Mouse (Mus musculus) hindbrain, embryonic 14.5 days (tissue): Measurements from ENCODE around the gene Aplnr. TPM values are rescaled to one million over a fixed set of nuclear protein-coding genes. Genes with fewer than 3 reads are reported as not detected.

Experiments used
- ATAC-seq: fragments of 200-750 bp; cut with Nextera tagmentation; 2 replicates; pipeline ENCODE4 v1.8.0; 2017; ENCODE audit warnings: moderate number of reproducible peaks, mild to moderate bottlenecking, moderate TSS enrichment, moderate library complexity; ENCODE audit not compliant: low FRiP score
- DNase-seq: peaks from one replicate; pipeline ENCODE4 v3.0.0-alpha.2; 2015; ENCODE audit warnings: low spot score
- H3K27ac ChIP-seq: fragments of 300-500 bp; sonication (generic); 2 replicates; pipeline ENCODE4 v1.5.1; 2014; ENCODE audit warnings: mild to moderate bottlenecking, moderate library complexity
- H3K27me3 ChIP-seq: fragments of 300-500 bp; sonication (generic); 2 replicates; pipeline ENCODE4 v1.6.1; 2014; ENCODE audit warnings: mild to moderate bottlenecking, low read length, mixed read lengths; ENCODE audit not compliant: control insufficient read depth, insufficient read depth
- H3K36me3 ChIP-seq: fragments of 300-500 bp; sonication (generic); replicated peaks from 2 replicates; pipeline ENCODE4 v1.6.1; 2014; ENCODE audit not compliant: control insufficient read depth, insufficient read depth
- H3K4me1 ChIP-seq: fragments of 300-500 bp; sonication (generic); replicated peaks from 2 replicates; pipeline ENCODE4 v1.6.1; 2014; ENCODE audit warnings: antibody characterized with exemption, low read length, mixed read lengths; ENCODE audit not compliant: control insufficient read depth, insufficient read depth
- H3K4me2 ChIP-seq: fragments of 300-500 bp; sonication (generic); replicated peaks from 2 replicates; pipeline ENCODE4 v1.6.1; 2014; ENCODE audit warnings: mild to moderate bottlenecking, moderate library complexity
- H3K4me3 ChIP-seq: fragments of 300-500 bp; sonication (generic); replicated peaks from 2 replicates; pipeline ENCODE4 v1.5.1; 2014; ENCODE audit warnings: mild to moderate bottlenecking, low read length
- H3K9ac ChIP-seq: fragments of 300-500 bp; sonication (generic); 2 replicates; pipeline ENCODE4 v1.6.1; 2014
- H3K9me3 ChIP-seq: fragments of 300-500 bp; sonication (generic); 2 replicates; pipeline ENCODE4 v1.6.1; 2016; ENCODE audit warnings: low read length; ENCODE audit not compliant: control insufficient read depth
- WGBS: fragments of 180-500 bp; shearing (Covaris S2); extraction: QIAGEN DNeasy Blood & Tissue Kit; methylation state at CpG from one replicate; pipeline ENCODE4 v1.1.7; 2014; 5-methylcytosine and 5-hydroxymethylcytosine counted together
- polyA plus RNA-seq: library from polyadenylated mRNA; unstranded; fragments of >200 nt; fragmentation: Nextera tagmentation; extraction: Ambion mirVana; gene quantifications from 2 replicates; pipeline ENCODE4 v1.2.1, GENCODE M21; 2014

Gene Aplnr
- polyA plus RNA-seq, 1 experiment from 2014 or later = 35.2 TPM

DNA sequence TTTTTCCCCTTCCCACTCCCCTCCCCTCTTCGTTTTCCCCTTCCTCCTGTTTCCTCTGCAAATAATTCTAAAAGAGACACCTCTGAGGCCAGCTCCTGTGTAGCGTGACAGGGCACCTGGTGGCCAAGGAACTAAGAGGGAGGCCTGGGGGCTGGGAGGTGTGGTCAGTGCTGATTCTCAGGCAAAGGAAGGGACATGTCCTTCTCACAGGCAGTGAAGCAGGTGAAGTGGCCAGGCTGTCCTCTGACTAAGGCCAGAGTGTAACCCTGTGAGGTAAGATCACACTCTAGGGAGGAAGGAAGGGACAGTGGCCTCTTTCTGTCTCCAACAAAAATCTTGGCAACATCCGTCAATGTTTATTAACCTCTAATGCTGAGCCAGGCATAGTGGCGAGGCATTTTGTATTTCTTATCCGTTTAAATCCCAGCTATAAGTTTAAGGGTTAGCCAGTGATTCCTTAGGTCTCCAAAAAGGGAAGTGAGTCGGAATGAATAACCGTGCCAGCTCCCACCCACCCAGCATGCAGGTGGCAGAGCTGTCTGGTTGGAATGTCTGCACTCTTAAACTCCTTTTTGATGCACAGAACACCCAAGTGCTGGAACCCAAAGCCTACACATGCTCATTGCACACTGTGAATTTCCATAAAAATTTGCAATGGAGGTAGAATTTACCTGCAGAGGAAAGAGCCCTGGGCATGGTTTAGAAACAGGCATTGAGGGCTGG, 29.8 kb upstream of the Aplnr start:
- DNase-seq (no peak), ATAC-seq (no peak)
- Histone ChIP-seq H3K9me3 (no peaks in the 10 kb centered on the region), H3K27ac (no peak overlapping the region), H3K4me2 (no peak overlapping the region), H3K36me3 (no peaks in the 10 kb centered on the region), H3K27me3 (no peaks in the 10 kb centered on the region), H3K9ac (no peak overlapping the region), H3K4me3 (no peak overlapping the region), H3K4me1 (no peaks in the 10 kb centered on the region)
- 81% methylated on average over 7 of the region's 7 CpGs for WGBS

DNA sequence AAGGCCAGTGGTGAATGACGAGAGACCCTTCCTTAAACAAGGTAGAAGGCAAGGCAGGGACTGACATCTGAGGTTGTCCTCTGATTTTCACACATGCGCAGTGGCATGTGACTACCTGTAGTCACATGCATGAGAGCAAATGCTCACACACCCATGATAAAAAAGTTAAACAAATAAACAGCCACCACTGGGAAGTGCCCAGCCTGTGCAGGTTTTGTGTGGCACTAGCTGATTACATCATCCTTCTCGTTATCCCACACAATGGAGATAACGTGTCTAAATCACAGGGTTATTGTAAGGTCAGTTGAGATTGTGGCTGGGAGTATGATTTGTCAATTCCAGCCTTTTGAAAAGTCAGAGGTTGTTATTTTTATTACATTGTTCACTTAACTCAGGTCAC, 29.1 kb upstream of the Aplnr start:
- no peaks in the 10 kb centered on the region for H3K36me3 ChIP-seq
- no peaks in the 10 kb centered on the region for H3K9me3 ChIP-seq
- H3K27ac ChIP-seq = no peak overlapping the region
- H3K4me2 ChIP-seq = no peak overlapping the region
- H3K4me1 ChIP-seq = no peaks in the 10 kb centered on the region
- no peak overlapping the region for H3K9ac ChIP-seq
- no peak overlapping the region for H3K4me3 ChIP-seq
- no peaks in the 10 kb centered on the region for H3K27me3 ChIP-seq
- no peak for ATAC-seq
- no peak for DNase-seq
- WGBS = 82% methylated on average over 4 of the region's 4 CpGs

DNA sequence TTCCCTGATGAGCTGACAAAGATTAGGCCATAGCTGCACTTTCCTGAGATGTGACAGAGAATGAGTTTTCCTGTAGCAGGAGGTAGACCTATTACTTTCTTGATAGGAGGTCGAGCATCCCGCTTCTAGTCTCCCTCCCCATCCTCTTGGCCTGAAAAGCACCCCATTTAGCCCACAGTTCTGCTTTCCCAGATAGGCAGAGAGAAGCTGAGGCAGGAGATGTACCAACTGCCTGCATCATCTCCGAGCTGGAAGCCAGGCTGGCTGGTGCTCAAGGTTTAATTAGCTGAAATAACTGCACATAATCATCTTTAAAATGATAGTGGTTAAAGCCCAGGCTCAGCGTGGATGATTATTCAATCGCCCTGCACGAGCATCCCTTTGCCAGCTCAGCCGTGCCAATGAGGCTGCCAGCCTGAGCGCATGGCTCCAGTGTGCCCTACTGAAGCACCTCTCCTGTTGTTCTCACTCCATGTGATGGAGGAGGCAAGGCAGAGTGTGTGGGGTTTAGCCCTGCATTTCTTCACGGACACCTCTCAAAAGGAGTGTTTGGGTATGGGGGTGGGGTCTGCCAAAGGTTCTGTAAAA, 25.6 kb upstream of the Aplnr start:
- Histone ChIP-seq H3K4me2 (no peak overlapping the region), H3K4me3 (no peak overlapping the region), H3K36me3 (no peaks in the 10 kb centered on the region), H3K9me3 (no peaks in the 10 kb centered on the region), H3K27me3 (no peaks in the 10 kb centered on the region), H3K4me1 (no peaks in the 10 kb centered on the region), H3K9ac (no peak overlapping the region), H3K27ac (no peak overlapping the region)
- 69% methylated on average over 9 of the region's 9 CpGs for WGBS
- DNase-seq (no peak), ATAC-seq (peak; percentile 73; the same call in 1 of the 2 replicates)

DNA sequence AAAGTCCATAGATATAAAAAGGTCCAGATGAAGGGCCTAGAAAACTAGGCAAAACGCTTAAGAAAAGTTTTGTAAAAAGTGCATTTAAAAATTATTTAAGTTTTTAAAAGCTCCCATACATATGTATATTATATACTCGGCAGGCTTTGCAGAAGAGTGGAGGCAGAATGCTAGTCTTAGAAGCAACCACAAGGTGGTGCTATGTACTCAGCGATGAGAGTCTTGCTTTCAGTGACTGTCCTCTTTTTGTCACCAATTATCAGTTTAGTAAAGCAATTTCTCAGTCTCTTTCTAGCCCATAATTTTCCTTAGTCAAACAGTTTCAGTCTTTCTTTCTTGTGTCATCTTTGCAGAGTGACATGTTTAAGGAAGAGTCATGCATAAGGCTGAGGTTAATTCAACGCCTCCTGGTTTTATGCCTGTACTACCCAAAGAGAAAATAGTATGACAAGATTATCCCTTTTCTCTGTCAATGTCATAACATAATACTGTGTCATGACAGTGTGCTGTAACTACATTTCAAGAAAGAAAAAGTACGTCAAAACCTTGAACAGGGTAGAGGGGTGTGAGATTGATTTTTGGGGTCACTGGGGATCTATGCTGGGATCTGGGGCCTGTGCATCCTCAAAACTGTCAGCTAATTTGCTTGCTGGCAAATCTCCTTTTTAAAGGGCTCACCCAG, 12.7 kb upstream of the Aplnr start:
- Histone ChIP-seq H3K36me3 (no peaks in the 10 kb centered on the region), H3K27ac (no peak overlapping the region), H3K9me3 (no peaks in the 10 kb centered on the region), H3K4me3 (no peak overlapping the region), H3K27me3 (no peaks in the 10 kb centered on the region), H3K4me1 (no peaks in the 10 kb centered on the region), H3K9ac (no peak overlapping the region), H3K4me2 (no peak overlapping the region)
- peak; percentile 82 for ATAC-seq
- WGBS = 31% methylated on average over 5 of the region's 5 CpGs
- DNase-seq = peak; percentile 86

DNA sequence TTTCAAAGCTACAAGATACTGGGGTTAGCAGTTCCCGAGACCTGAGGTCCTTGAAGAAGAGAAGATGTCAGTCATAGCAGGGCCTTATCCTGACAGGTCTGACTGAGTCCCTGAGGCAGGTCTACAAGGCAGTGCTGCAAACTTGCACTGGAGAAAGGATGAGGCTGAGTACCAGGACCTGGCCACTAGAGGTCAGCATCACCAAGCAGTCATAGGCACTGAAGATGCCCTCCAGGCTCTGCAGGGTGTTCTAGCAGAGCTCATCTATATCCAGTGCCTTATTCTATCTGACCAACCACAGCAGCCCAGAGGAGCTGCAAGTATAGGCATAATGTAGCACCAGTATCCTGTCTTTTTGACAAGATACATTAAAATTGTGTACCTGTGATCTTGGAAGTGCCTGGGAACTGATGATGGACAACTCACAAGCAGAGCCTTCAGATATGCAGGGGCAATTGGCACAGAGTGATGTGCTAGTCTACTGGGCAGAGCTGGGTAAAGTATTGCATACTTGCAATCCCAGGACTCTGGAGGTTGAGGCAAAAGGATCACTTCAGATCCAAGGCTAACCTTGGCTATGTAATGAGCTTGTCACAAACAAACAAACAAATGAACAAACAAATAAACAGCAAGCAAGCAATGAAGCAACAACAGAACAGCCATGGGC, 12.0 kb upstream of the Aplnr start:
- no peak overlapping the region for H3K27ac ChIP-seq
- H3K9me3 ChIP-seq = no peaks in the 10 kb centered on the region
- H3K4me2 ChIP-seq = no peak overlapping the region
- H3K27me3 ChIP-seq = no peaks in the 10 kb centered on the region
- no peak overlapping the region for H3K9ac ChIP-seq
- 31% methylated on average over 1 of the region's 1 CpGs for WGBS
- no peaks in the 10 kb centered on the region for H3K36me3 ChIP-seq
- no peaks in the 10 kb centered on the region for H3K4me1 ChIP-seq
- DNase-seq (peak; percentile 80), ATAC-seq (peak; percentile 93)
- no peak overlapping the region for H3K4me3 ChIP-seq

DNA sequence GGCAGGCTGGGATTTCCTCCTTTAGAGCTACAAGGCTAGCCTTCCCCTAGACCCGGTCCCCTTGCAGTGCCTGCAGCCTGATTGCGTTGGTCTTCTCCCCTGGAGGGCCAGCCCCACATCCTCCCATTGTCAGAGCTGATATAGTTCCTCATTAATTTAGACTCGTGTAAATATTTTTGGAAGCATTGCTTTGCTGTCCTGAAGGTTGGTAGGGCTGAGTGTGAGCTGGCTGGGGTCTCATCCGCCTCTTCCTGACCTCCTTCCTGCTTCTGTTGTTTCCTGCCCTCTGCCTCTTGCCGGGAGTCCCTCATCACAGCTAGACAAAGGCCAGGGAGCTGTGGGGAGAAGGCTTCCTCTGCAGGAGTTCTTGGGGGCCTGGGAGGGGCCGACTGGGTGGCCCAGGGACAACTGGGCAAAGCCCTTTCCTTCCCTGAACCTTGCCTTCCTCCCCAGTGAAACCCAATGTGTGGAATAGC, 6.5 kb upstream of the Aplnr start:
- Histone ChIP-seq H3K4me3 (no peak overlapping the region), H3K9ac (no peak overlapping the region), H3K4me1 (no peaks in the 10 kb centered on the region), H3K9me3 (no peaks in the 10 kb centered on the region), H3K27ac (no peak overlapping the region), H3K4me2 (no peak overlapping the region), H3K27me3 (no peaks in the 10 kb centered on the region), H3K36me3 (no peaks in the 10 kb centered on the region)
- WGBS = 56% methylated on average over 6 of the region's 6 CpGs
- DNase-seq = no peak
- ATAC-seq = 0 out of 2 replicates have a peak, but pooled peaks have one; percentile 29

DNA sequence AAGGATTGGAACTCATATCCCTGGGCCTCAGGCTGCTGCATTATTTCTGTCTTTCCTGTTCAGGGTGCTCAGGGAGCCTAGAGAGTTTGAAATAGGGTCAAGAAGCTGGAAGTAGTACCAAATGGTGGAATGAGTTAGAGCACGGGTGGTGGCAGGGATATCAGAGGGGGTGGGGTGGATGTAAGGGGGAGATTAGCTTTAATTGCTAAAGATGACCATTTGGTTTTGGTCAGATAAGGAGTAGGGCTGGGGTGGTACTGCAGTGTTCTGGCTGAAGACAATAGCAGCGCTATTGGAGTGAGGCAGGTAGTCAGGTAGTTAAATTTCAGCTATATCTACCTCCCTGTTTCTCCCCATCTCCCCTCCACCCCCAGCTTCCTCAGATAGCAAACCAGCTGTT, 4.8 kb upstream of the Aplnr start:
- no peak overlapping the region for H3K9ac ChIP-seq
- DNase-seq = no peak
- WGBS = 27% methylated on average over 2 of the region's 2 CpGs
- H3K9me3 ChIP-seq = no peaks in the 10 kb centered on the region
- H3K4me3 ChIP-seq = no peak overlapping the region
- no peaks in the 10 kb centered on the region for H3K27me3 ChIP-seq
- no peak for ATAC-seq
- H3K4me2 ChIP-seq = no peak overlapping the region
- H3K4me1 ChIP-seq = no peaks in the 10 kb centered on the region
- H3K36me3 ChIP-seq = no peaks in the 10 kb centered on the region
- no peak overlapping the region for H3K27ac ChIP-seq

DNA sequence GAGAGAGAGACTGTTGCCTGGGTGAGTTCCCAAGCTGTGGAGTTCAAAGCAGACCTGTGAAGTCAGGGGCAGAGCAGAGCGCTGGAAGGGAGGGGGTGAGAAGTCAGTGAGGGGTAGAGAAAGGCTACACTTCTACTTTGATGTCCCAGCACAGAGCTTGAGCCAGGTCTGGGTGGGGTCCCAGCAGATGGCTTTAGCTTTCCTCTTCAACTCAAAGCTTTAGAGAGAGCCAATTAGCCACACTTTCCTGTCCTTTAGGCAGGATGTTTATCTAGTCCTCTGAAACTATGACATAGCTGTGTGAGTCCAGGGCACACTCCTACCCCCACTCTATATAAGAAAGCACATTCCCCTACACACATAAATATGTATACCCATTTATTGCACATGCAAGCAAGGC, 4.3 kb upstream of the Aplnr start:
- Histone ChIP-seq H3K27me3 (no peaks in the 10 kb centered on the region), H3K4me1 (no peaks in the 10 kb centered on the region), H3K4me3 (no peak overlapping the region), H3K4me2 (no peak overlapping the region), H3K9me3 (no peaks in the 10 kb centered on the region), H3K27ac (no peak overlapping the region), H3K9ac (no peak overlapping the region), H3K36me3 (no peaks in the 10 kb centered on the region)
- 17% methylated on average over 1 of the region's 1 CpGs for WGBS
- DNase-seq = no peak
- ATAC-seq = no peak

DNA sequence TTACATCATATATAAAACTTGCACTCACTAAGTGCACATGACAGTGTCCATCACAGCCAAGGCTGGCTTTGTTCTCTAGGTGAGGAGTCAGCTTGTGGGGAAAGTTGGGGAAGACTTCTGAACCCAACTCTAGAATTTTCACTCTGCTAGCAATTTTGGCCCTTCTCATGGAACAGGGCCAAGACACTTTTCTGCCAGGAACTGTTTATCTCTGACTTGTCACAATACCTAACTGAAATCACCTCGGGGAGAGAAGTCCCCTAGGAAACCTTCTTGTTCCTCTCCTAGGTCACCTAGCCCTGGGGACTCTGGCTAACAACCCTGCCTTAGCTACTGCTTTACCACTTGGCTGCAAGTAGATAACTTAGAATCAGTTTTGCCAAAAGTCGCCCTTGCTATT, 3.8 kb upstream of the Aplnr start:
- 69% methylated on average over 2 of the region's 2 CpGs for WGBS
- H3K4me3 ChIP-seq = no peak overlapping the region
- no peaks in the 10 kb centered on the region for H3K36me3 ChIP-seq
- no peak overlapping the region for H3K4me2 ChIP-seq
- H3K9me3 ChIP-seq = no peaks in the 10 kb centered on the region
- H3K9ac ChIP-seq = no peak overlapping the region
- H3K4me1 ChIP-seq = no peaks in the 10 kb centered on the region
- no peak for ATAC-seq
- H3K27me3 ChIP-seq = no peaks in the 10 kb centered on the region
- H3K27ac ChIP-seq = no peak overlapping the region
- DNase-seq = no peak
